Mouse (Mus musculus): Measurements from ENCODE around the gene Myo10.

The Myo10 gene

DNA sequence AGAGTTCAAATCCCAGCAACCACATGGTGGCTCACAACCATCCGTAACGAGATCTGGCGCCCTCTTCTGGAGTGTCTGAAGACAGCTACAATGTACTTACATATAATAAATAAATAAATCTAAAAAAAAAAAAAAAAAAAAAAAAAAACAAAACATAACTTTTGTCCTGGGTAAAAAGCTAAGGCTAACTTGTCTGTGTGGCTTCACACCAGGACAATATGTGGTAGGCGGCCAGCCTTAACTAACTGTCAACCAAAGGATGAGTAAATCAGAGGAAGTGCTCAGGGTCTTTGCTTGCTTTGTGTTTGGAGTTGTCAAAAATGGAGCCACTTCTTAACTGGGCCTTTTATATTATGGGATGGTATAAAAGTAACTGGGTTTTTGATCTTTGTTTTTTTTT is 95.8 kb downstream of the Myo10 start:
- in situ Hi-C loops (cut with MboI), result loop anchor here (25.0 kb wide), 2 partner anchors 281 to 1131 kb away; no protein-coding TSS in a partner anchor

DNA sequence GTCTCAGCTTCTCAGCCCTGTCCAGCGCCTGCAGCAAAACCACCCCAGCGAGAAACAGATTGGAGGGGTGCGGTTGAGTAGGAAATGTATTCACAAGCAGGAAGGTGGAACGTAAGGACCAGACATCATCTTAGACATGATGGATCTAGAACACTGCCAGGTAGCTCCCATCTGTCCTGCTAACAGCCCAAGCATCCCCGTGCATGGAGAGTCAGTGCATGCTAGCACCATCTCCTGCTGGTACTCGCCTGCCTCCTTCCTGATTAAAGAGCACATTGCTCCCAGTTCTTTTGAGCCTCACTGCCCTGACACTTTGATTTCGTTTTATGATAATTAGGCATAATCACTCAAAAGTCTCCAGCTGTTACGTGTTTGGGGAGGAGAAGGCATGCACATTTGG is 96.9 kb downstream of the Myo10 start:
- in situ Hi-C loops (cut with MboI), result loop anchor here (25.0 kb wide), 2 partner anchors 282 to 1132 kb away; no protein-coding TSS in a partner anchor

DNA sequence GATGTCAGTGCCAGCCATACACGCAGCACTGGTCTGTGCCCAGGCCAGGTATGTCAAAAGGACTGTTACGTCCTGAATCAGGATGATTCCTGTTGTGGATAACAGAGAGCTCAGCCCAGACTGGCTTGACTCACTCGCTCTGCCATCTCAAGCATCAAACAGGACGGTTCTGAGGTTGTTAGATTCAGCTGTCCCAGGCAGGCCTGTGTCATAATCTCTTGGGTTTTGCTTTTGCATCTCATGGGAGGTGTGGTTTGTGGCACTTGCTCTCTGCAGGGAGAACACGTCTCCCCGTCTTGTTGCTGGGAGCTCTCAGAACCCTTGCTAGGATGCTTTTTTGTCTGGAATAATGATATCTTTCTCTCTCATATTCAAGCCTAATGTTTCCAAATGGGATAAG is 97.9 kb downstream of the Myo10 start:
- in situ Hi-C loops (cut with MboI), result loop anchor here (25.0 kb wide), 2 partner anchors 283 to 1133 kb away; no protein-coding TSS in a partner anchor

DNA sequence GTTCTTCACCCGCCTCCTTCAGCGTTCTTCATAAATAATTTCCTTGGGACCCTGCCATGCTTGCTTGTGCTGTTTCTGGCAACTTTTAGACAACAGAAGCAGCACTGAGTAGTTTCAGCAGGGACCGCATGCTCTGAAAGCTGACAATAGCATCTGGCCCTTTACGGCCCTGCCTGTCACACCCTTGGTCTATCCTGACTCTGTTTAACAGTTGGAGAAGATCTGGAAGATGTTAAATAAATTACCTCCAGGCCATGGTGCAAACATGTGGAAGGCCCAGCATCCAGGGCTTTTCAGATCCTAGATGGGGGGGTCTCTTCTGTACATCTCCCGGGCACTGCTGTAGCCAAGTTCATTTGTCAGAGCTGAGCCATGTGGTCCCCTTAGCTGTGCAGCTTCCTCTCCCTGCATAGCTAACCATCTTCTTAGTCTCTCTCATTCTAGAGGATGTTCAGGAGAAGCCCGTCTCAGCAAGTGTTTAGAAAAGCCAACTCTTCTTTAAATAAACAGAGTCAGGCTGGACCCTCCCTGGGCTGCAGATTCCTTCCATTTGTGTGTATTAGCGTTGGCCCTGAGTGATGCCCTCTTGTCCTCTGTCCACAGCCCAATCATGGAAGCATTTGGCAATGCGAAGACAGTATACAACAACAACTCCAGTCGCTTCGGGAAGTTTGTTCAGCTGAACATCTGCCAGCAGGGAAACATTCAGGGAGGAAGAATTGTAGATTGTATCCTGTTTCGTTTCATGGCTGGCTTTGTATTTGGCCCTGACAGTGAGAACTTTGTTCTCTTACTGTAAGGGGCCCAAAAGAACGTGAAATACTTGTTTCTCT is 101.2 kb downstream of the Myo10 start:
- in situ Hi-C loops (cut with MboI), result loop anchor here (25.0 kb wide), 2 partner anchors 286 to 1136 kb away; no protein-coding TSS in a partner anchor

DNA sequence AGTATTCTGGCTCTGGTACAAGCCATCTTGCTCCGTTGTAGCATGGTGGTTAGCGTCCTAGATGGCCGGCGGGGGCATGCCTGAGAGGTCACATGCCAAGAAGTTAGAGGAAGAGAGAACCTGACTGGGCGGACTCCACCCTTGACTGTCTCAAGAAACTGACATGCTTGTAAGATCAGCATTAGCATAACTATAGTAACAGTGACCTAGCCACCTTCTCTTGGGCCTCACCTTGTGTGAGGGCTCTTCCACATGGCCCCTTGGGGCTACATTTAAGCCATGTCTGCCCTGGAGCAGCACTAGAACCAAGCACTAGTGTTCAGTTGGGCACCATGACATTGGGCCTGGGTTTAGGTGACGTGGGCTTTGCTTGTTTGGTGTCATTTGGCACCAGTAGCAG is 102.2 kb downstream of the Myo10 start:
- in situ Hi-C loops (cut with MboI), result loop anchor here (25.0 kb wide), 2 partner anchors 287 to 1137 kb away; no protein-coding TSS in a partner anchor

DNA sequence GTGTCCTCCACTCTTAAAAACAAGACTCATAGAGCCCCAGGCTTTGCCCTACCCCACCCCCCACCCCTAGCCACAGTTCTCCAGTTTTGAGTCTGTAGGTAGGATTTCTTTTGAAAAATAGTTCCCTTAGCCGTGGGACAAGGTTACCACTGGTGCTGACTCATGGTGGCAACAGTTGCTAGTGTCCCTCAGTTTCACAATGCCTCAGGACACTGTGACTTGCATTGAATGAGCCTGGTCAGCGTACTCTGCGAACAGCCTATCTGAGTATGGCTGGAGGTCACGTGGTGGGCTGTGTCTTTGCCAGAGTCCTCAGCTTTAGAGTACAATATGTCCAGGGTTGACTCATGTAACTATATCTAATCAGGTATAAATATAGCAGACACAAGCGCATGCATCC is 104.5 kb downstream of the Myo10 start:
- in situ Hi-C loops (cut with MboI), result no loop called here

DNA sequence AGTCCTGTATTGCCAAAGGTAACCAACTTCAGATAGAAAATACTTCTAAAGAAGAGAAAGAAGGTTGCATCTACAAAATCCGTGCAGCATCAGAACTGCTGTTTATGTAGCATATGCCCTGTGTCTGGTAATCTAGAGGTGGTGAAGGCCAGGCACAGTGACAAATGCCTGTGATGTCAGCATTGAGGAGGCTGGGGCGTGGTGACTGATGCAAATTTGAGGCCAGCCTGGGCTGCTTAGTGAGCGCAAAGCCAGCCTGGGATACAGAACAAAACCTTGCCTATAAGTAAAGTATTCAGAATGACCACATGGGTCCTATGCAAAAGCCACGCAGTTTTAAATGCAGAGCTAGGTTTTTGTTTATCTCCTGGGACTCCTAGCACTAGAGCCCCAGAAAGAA is 106.2 kb downstream of the Myo10 start:
- in situ Hi-C loops (cut with MboI), result no loop called here

DNA sequence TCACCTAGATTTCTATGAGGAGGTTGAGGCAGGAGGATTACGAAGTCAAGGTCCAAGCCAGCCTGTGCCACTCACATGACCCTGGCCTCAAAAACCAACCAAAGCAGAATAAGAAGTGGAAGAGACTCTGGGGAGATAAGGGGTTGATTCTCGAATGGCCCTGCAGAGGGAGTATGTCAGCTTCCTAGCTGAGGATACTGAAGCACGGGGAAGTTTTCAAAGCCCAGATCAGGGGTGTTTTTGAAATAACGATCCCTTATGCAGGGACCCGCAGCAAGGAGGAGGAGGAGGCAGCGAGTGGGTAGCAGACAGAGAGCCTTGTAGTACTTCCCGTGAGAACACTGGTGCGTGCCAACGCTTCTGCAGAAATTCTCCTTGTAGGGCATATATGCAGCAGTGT is 108.7 kb downstream of the Myo10 start:
- in situ Hi-C loops (cut with MboI), result no loop called here

DNA sequence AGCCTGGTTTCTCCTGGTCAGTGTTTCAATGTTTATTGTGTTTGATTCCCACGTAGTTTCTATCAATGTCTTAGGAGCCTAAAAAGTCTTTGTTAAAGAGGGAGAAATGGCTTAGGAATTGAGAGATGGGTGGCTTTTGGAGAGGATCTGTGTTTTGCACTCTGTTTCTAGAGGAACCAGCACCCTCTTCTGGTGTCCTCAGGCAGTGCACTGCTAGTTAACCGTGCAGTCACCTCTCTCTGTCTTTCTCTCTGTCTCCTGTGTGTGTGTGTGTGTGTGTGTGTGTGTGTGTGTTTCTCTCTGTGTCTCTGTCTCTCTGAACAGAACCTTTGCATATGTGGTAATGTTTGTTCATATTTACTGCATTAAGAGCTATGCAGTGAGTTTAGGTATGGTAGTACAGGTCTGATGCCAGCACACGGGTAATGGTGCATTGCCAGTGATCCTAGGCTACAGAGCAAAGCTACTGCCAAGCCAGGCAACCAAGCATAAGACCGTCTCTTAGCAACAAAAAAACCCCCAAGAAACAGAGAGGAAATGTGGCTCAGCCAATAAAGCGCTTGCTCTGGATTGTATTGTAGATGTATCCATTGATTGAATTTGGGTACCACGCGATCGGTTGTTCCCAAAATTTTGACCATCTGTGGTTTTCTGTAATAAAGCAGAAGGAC is 110.6 kb downstream of the Myo10 start:
- in situ Hi-C loops (cut with MboI), result no loop called here

DNA sequence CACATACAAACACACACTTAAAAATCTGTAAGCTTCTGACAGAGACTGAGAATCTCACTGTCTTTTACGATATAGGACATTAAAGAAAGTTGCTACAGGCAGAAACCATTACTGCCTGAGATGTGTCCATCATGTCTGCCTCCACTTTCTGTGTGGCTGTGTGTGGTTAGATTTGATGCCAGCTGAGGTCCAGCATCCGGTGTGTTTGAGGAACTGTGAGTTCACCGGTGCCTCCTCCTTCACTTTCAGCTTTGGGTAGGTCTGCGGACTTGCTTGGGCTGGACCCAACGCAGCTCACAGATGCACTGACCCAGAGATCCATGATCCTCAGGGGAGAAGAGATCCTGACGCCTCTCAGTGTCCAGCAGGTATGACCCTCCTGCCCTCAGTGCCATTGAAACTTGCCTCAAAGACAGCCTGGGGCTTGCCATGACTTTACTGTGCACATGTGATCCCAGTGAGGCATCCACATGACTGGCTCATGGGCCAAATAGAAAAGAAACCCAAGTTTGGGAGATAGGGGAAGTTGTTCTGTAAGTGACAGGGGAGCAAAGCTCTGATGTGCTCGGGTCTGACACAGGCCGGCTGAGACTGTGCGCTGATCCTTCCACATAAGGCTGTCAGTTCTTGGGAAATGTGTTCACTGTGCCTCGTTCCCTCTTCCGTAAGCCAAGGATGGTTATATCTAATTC is 111.6 kb downstream of the Myo10 start:
- in situ Hi-C loops (cut with MboI), result no loop called here

DNA sequence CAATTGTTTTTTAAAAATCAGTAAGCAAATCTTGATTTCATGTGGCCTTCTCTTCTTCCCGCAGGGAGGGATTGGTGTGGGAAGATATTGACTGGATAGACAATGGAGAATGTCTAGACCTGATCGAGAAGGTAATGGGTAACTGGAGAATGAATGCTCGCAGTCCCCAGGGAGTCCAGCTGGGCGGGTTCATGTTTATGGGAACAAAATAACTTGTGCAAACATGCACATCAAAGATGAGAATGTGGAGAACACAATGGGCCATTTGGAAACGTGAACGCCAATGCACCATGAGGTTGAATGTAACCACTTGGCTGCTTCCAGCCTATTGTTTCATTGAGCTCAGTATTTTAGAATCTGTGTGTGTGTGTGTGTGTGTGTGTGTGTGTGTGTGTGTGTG is 114.2 kb downstream of the Myo10 start:
- in situ Hi-C loops (cut with MboI), result no loop called here

DNA sequence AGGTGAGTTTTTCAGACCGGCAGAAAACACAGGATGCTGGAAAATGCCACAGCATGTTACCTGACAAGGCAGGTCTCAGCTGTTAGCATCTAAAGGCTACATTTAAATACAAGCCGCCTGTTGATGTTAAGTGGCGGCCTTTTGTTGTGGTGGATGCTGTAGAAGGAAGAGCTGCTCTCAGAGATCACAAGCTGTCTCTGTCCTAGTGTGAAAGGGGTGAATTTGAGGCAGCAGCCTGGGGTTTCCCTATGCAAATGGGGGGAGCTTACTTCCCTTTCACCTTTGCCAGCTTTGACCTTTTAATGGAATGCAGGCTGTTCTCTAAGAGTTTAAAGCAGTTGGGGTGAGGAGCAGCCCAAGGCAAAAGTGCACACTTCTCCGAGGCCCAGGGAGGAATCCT is 117.9 kb downstream of the Myo10 start:
- in situ Hi-C loops (cut with MboI), result no loop called here

DNA sequence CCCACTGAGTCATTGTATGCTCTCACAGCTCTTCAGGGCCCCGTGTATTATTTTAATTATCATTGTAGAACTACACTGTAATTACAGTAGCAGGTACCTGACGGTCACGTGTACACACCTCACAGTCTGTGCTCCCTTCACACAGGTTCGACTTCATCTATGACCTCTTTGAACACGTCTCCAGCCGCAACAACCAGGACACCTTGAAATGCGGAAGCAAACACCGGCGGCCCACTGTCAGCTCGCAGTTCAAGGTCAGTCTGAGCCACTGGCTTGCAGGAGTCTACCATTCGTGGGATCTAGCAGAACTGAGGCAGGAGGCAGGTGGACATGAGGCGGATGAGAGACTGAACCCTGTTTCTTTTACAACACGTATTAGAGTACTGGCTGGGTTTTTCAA is 119.9 kb downstream of the Myo10 start:
- in situ Hi-C loops (cut with MboI), result no loop called here

DNA sequence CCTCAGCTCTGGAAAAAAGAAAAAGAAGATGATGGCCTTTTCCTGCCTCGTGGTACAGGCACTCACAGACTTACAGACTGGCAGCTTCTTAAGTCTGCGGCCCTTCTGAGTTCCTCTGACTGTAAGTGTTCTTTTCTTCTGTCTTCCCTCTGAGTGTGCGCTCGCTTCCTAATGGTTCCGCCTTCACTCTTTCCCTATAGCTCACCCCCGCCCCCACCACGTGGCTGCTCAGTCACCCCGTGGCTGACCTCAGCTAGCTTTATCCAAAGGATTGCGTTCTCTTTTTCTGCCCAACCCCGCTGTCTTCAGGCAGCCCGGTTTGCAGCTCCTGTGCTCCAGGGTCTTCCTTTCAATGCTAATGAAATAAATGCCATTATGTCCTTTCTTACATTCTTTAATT is 129.2 kb downstream of the Myo10 start:
- in situ Hi-C loops (cut with MboI), result no loop called here

DNA sequence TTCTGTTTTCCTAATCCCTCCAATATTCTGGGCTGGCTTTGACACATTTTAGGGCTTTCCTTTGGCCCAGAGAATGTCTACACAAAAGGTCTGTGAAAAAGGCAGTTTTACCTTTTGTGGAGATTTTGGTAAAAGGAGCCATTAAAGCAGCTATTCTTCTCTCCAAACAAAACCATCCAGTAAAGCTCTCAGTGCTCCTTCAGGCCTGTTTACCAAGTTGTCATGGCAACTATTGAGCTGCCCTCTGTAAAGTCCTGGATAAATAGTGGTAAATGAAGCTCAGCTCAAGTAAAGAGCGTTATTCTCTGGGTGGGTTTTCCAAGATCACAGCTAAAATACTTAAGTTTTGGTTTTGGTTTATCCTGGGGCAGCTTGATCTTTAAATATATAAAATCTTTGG is 130.3 kb downstream of the Myo10 start:
- in situ Hi-C loops (cut with MboI), result no loop called here

DNA sequence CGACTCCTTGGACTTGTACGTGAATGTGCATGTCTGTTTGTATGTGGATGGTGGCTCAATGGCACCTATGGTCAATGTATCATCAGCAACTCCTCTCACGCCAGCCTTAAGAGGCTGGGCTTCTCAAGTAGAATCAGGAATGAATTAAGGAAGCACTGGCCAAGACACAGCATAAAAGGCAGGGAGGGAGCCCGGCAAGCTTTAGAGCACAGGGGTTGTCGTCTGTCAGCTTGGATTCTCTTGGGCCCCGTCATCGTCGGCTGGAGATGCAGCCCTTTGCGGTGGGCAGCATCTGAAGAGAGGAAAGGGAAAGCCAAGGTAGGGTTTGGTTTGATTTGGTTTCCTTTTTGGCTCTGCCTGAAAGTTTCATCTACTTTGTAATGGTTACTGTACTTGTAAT is 130.7 kb downstream of the Myo10 start:
- in situ Hi-C loops (cut with MboI), result no loop called here

DNA sequence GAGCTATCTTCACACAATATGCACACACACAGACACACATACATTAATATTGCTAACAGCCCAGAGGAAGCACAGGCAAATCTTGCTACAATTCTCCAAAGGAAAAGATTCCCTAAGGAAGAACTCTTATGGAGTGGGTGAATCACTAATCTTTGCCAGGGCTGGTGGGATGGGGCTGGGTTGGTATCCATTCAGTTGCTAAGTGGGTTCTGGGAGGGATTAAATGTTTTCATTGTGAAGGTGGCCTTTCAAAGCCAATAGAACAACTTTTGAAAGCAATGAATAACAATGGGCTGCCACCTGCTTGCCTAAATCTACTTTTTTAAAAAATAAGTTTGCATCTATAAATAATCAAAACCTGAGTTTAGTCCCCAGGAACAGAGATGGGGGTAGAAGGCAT is 131.6 kb downstream of the Myo10 start:
- in situ Hi-C loops (cut with MboI), result no loop called here

DNA sequence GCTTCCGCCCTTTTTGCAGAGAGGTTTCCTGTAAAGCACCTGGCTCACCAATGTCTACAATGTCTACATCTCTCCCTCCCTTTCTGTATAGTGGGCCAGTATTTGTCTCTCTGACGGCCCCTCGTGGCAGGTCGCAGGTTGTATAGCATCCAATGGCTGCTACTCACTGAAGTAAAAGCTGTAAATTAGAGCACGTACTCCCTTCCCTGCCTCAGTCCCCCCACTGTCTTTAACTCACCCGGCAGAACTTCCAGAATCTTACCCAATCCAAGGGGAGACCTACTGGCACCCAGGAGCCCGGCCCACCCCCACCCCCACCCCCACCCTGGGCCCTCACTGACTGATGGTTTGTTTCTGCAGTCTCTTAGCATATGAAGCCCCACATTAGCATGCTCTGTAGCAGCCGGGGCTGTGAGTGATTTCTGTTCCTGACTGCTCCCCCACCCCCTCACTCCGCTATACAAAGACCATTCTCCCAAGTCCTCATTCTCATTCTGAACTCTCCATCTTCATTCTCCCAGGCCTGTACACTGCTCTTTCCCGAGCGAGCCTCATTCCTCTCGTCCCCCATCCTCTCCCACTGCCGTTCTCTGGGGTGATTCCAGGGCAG is 132.1 kb downstream of the Myo10 start:
- in situ Hi-C loops (cut with MboI), result no loop called here

DNA sequence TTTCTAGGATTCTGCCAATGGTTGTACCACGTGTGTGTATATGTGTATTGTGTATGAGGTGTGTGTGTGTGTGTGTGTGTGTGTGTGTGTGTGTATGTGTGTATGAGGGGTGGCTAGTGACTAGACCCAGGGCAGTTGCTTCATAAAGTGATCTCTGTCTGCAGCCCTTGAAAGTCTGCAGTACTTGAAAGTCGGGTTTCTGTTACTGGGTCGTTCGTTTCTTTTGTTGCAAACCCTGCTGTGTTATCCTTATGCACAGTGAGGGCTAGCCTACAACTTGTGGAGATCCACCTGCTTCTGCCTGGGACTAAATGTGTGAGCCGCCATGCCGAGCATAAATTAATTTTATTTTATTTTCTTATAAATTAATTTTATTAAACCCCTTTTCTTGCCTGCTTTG is 133.2 kb downstream of the Myo10 start:
- in situ Hi-C loops (cut with MboI), result no loop called here

DNA sequence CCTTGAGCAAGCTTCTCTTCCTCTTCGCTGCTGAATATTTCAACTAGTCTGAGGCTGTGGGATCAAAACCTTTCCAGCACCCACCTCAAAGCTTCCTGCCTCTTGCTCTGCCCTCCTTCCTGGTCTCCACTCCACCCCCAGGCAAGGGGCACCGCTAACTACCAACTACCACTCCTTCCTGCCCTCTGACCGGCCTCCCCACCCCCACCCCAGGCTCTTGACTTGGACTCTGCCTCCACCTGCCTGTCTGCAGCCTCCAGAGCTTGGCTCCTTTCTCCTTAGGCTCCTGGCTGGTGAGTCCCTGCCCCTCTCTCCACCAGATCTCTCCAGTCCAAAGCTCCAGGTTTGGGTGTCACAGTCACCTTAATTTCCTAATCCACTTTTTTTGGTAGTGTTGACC is 133.7 kb downstream of the Myo10 start:
- in situ Hi-C loops (cut with MboI), result no loop called here

DNA sequence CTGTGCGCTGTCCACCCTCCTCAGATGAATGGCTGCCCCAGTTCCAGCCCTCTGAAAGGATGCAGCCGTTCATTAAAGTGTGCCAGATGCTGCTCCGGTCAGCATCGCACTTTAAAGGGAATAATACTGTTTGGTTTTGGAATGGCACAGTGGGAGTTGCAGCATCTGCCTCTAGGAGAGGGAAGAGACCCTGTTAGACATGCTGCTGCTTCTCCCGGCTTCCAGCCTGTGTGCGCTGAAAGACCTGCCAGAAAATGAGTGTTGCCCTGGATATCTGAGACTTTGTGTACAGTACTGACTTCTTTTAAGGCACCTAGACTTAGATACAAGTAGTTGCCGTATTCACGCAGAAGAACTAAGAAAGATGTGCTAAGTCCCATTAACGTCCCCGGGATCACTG is 135.7 kb downstream of the Myo10 start:
- in situ Hi-C loops (cut with MboI), result no loop called here

DNA sequence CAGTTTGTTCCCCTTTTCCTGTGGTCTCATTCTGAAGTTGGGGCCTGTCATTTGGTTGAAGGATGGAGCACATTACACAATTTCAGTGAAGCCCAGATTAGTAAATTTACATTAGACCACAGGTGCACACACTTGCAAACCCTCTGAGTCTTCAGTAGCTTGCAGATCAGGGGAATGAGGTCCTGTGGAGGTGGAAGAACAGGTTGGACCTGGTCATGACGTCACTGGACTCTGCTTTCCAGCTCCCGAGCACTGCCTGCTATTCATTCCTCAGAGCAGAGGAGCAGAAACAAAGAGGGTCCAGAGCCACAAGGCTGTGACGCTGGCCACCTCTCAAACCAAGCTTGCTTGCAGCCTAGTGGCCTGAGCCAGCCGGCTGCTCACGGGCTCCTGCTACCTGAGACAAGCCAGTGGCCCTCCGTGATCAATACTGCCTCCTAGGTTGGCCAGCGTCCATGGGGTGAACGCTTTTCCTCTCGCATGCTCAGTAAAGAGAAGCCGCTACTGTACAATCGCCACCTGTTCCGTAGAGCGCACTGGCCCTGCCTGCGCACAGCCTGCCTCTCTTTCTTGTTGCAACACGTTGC is 136.3 kb downstream of the Myo10 start:
- in situ Hi-C loops (cut with MboI), result no loop called here

Data from mature B cell (primary cell).